Mouse (Mus musculus) brain, embryonic 14.5 days (tissue): ENCODE measurements around the gene Tmem156. TPM values are rescaled to one million over a fixed set of nuclear protein-coding genes. Genes with fewer than 3 reads are reported as not detected.
"Not testable (repeated sequence)": the region's sequence is repeated elsewhere in the genome, so short reads cannot be mapped to it uniquely, and the experiment has no call there.

Experiments
- DNase-seq: peaks from one replicate; pipeline ENCODE4 v3.0.0-alpha.2; 2011; ENCODE audit warnings: low read depth
- CTCF ChIP-seq: fragments of 200-500 bp; IDR thresholded peaks from 2 replicates; pipeline ENCODE4 v1.5.1; 2012; ENCODE audit warnings: inconsistent platforms, mild to moderate bottlenecking, moderate library complexity, borderline replicate concordance; ENCODE audit not compliant: insufficient read depth, insufficient read length; ENCODE audit errors: extremely low read depth
- POLR2A ChIP-seq: fragments of 200-500 bp; IDR thresholded peaks from 2 replicates; pipeline ENCODE4 v1.6.1; 2012; ENCODE audit warnings: mild to moderate bottlenecking, inconsistent platforms, borderline replicate concordance; ENCODE audit not compliant: poor library complexity, insufficient read depth, insufficient read length, severe bottlenecking; ENCODE audit errors: extremely low read depth
- polyA plus RNA-seq: library from polyadenylated mRNA; depleted of rRNA; stranded (reverse); fragments of >200 nt; gene quantifications from 2 replicates; pipeline ENCODE4 v1.2.3, GENCODE M21; 2012; rRNA removed

The Tmem156 gene
- polyA plus RNA-seq, result 0.08 and 0.11 TPM in 2 replicates

GRCm38 (mm10) chr5:65091921-65092320 lies at the start of gene Tmem156:
Tmem156 (minus strand) TSS chr5:65092132.
- TF ChIP-seq CTCF, result no peak
- no peak for TF ChIP-seq POLR2A
- no peak for DNase-seq

DNA sequence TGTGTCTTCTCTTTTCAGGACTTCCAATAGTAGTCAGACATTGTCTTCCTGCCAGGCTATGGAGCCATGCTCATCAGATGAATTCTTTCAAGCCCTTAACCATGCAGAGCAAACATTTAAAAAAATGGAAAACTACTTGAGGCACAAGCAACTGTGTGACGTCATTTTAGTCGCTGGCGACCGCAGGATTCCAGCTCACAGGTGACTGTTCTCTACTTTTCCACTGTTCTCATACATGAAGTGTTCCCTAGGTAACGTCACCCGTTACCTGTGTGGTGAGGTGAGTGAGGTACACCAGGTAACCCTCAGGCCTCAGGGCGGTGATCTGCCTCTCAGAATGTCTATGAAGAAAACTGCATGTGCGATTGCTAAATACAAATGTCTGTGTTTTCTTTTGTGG lies 49.3 kb upstream of the Tmem156 start:
- TF ChIP-seq POLR2A (no peak), CTCF (no peak)
- DNase-seq, result no peak

- DNase-seq, result peak; percentile 27
- TF ChIP-seq POLR2A (no peak), CTCF (no peak)
These were observed 45.1 kb upstream of the Tmem156 start for GRCm38 (mm10) chr5:65137073-65137472.

GRCm38 (mm10) chr5:65136159-65136558 lies 44.2 kb upstream of the Tmem156 start:
- no peak for DNase-seq
- TF ChIP-seq POLR2A (no peak), CTCF (no peak)

GRCm38 (mm10) chr5:65131211-65131879 lies 39.4 kb upstream of the Tmem156 start:
- TF ChIP-seq CTCF (no peak), POLR2A (no peak)
- peak; percentile 72 for DNase-seq

DNA sequence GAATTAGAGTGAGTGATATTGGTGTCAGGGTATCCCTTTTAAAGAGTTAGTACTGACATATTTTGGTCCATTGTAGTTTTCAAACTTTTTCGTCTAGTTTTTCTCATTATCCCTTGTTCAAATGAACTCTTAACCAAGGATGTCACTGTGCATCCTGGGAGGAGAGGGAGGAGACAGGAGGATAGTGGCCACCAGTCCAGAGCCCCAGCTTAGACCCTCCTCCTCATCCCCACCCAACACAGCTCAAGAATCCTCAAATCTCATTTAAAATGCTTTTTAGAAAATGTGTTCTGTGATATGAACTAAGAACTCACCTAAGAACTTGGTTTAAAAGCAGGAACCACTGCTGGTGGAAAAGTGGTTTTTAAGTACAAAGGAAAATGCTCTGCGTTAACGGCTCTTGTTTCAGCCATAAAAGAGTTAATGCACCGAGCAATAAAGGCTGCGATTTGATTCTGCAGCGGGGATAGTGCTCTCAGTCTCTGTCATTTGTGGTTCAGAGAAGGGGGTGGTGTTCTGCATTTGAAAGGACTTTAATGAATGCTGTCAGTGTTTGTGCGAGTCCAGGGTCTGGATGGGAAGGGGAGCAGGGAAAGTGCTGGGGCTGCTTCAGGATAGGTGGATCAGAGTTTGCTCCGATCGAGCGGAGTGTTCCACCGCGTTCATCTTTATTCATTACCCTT lies 38.7 kb upstream of the Tmem156 start:
- peak; percentile 96 for DNase-seq
- peak; percentile 36; the same call in 1 of the 2 replicates for TF ChIP-seq POLR2A
- no peak for TF ChIP-seq CTCF

DNA sequence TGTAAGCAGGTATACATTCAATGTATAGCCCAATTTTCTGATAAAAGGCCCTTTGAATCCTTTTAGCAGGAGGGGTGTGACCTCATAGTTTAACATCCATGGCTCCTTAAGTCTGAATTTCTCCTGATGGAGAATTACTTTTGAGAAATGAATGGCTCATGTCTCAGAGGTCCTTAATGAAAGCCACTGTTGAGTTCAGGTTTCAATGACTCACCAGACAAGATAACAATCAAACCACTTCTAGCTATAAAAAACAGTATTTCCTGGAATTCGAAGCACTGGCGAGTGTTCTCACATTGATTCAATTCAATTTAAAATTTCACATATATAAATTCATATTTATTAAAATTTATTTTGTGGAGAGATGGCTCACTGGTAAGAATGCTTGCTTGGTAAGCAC lies 36.5 kb upstream of the Tmem156 start:
- DNase-seq, result no peak
- TF ChIP-seq CTCF (no peak), POLR2A (no peak)

- no peak for DNase-seq
- no peak for TF ChIP-seq CTCF
- no peak for TF ChIP-seq POLR2A
These were observed 34.2 kb upstream of the Tmem156 start for GRCm38 (mm10) chr5:65126137-65126536.

DNA sequence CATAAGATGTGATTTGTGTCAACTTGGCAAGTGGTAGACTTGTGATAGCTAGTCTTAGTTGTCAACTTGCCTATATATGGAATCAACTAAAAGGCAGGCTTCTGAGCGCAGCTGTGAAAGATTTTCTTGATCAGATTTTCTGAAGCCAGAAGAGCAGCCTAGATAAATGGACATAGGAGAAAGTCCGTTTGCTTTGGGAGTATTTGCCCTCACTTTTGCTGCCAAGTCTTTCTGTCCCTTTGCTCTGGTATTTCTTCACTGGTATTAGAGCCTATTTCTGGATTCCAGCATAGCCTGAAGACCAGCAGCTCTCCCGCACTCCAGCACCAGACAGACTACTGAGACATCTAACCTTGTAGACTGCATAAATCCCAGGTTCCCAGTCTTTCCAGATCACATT lies 30.7 kb upstream of the Tmem156 start:
- DNase-seq, result no peak
- TF ChIP-seq POLR2A (no peak), CTCF (no peak)

- no peak for DNase-seq
- TF ChIP-seq CTCF, result no peak
- no peak for TF ChIP-seq POLR2A
These were observed 28.0 kb upstream of the Tmem156 start for GRCm38 (mm10) chr5:65119918-65120317.

DNA sequence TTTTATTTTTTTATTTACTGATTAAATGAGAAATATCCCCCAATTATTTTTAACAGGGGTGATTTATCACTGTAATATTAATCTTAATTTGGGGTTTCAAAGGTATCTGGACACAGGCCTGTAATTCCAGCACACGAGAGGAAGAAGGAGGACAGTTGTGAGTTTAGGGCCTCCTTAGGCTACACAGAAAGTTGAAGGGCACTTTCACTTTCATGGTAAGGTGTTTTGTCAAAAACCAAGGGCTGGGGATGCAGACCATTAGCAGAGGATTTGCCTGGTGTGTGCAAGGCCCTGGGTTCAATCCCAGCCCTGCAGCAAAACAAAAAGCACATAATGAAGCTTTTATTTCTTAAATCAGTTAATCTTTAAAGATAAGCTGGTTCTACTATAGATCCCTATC lies 27.6 kb upstream of the Tmem156 start:
- TF ChIP-seq POLR2A (no peak), CTCF (no peak)
- DNase-seq, result no peak

GRCm38 (mm10) chr5:65116789-65117188 lies 24.9 kb upstream of the Tmem156 start:
- DNase-seq, result no peak
- TF ChIP-seq CTCF (no peak), POLR2A (no peak)

DNA sequence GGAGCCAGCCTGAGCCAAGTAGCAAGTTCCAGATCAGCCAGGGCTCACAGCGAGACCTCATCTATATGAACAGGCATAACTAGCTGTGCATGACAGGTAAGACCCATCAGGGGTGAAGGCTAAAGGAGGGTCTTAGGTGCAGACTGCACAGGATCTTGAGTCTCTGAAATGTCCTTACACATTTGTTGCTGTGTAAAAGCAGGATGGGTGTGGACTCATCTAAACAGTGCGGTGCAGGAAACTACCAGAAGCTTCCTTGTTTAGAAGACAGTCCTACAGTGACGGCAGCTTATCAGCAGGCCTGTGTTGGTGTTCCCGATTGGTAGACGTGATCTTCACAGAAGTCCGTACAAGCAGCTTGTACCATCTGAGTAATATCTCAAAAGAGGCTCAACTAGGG lies 21.4 kb upstream of the Tmem156 start:
- no peak for DNase-seq
- no peak for TF ChIP-seq POLR2A
- TF ChIP-seq CTCF, result no peak

GRCm38 (mm10) chr5:65112225-65112624 lies 20.3 kb upstream of the Tmem156 start:
- DNase-seq, result not testable (repeated sequence)
